Mouse (Mus musculus) hindbrain, embryonic 16.5 days (tissue): ENCODE results near the gene Brd3. TPM values are rescaled to one million over a fixed set of nuclear protein-coding genes. Genes with fewer than 3 reads are reported as not detected.

Experiments used
- ATAC-seq: fragments of 200-750 bp; cut with Nextera tagmentation; 2 replicates; pipeline ENCODE4 v1.8.0; 2017; ENCODE audit warnings: moderate TSS enrichment, moderate library complexity
- H3K27ac ChIP-seq: fragments of 300-500 bp; sonication (generic); 2 replicates; pipeline ENCODE4 v1.5.1; 2014; ENCODE audit warnings: low read depth, mild to moderate bottlenecking, control low read depth, low read length, moderate library complexity
- H3K27me3 ChIP-seq: fragments of 300-500 bp; sonication (generic); replicated peaks from 2 replicates; pipeline ENCODE4 v1.6.1; 2014; ENCODE audit warnings: low read length; ENCODE audit not compliant: control insufficient read depth, insufficient read depth
- H3K36me3 ChIP-seq: fragments of 300-500 bp; sonication (generic); 2 replicates; pipeline ENCODE4 v1.6.1; 2014; ENCODE audit warnings: mild to moderate bottlenecking, low read length, moderate library complexity, mixed read lengths; ENCODE audit not compliant: control insufficient read depth, insufficient read depth
- H3K4me1 ChIP-seq: fragments of 300-500 bp; sonication (generic); 2 replicates; pipeline ENCODE4 v1.6.1; 2014; ENCODE audit warnings: low read depth, low read length; ENCODE audit not compliant: control insufficient read depth, insufficient read depth
- H3K4me2 ChIP-seq: fragments of 300-500 bp; sonication (generic); 2 replicates; pipeline ENCODE4 v1.6.1; 2014; ENCODE audit warnings: mild to moderate bottlenecking, low read length, control low read depth, moderate library complexity
- H3K4me3 ChIP-seq: fragments of 300-500 bp; sonication (generic); 2 replicates; pipeline ENCODE4 v1.5.1; 2014; ENCODE audit warnings: mild to moderate bottlenecking, low read length, control low read depth, moderate library complexity
- H3K9ac ChIP-seq: fragments of 300-500 bp; sonication (generic); 2 replicates; pipeline ENCODE4 v1.6.1; 2014; ENCODE audit warnings: low read depth, mild to moderate bottlenecking, control low read depth, low read length, moderate library complexity
- H3K9me3 ChIP-seq: fragments of 300-500 bp; sonication (generic); 2 replicates; pipeline ENCODE4 v1.6.1; 2014; ENCODE audit warnings: mild to moderate bottlenecking, low read length, moderate library complexity; ENCODE audit not compliant: control insufficient read depth
- WGBS: fragments of 180-500 bp; shearing (Covaris S2); extraction: QIAGEN DNeasy Blood & Tissue Kit; methylation state at CpG from one replicate; pipeline ENCODE4 v1.1.7; 2014; 5-methylcytosine and 5-hydroxymethylcytosine counted together
- polyA plus RNA-seq: library from polyadenylated mRNA; unstranded; fragments of >200 nt; fragmentation: Nextera tagmentation; extraction: Ambion mirVana; gene quantifications from 2 replicates; pipeline ENCODE4 v1.2.1, GENCODE M21; 2015

The Brd3 gene
- polyA plus RNA-seq, 1 experiment from 2014 or later, result 102 TPM

- 27% methylated on average over 23 of the region's 23 CpGs for WGBS
- Histone ChIP-seq H3K36me3 (no peaks in the 10 kb centered on the region), H3K4me2 (peak overlapping the region; percentile 65), H3K4me1 (peaks cover 4% of the 10 kb centered on the region), H3K27ac (no peak overlapping the region), H3K4me3 (peak overlapping the region; percentile 25), H3K9me3 (no peaks in the 10 kb centered on the region), H3K27me3 (no peaks in the 10 kb centered on the region), H3K9ac (peak overlapping the region; percentile 12; the same call in 1 of the 2 replicates)
- ATAC-seq, result no peak
These were observed 11.0 kb downstream of the Brd3 start for GRCm38 (mm10) chr2:27496391-27497028.

DNA sequence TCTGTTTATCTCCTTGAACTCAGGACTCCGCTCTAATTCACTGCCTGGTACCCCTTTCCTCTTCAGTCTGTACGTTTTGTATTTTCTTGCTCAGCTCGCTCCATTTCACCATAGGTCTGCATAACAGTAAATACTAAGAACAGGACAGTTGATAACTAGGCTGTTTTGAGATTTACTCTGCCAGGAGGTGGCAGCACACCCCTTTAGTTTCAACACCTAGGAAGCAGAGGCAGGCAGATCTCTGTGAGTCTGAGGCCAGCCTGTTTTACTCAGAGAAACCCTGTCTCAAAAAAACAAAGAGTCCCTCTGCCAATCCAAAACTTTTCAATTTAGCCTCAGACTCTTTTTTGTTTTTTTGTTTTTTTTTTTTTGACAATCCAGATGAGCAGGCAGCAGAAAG, 13.5 kb downstream of the Brd3 start:
- H3K4me3 ChIP-seq, result no peak overlapping the region
- H3K36me3 ChIP-seq, result no peaks in the 10 kb centered on the region
- H3K27me3 ChIP-seq, result no peaks in the 10 kb centered on the region
- no peak for ATAC-seq
- H3K4me2 ChIP-seq, result no peak overlapping the region
- WGBS, result 94% methylated on average over 3 of the region's 3 CpGs
- H3K4me1 ChIP-seq, result peaks cover 4% of the 10 kb centered on the region
- H3K27ac ChIP-seq, result no peak overlapping the region
- H3K9me3 ChIP-seq, result no peaks in the 10 kb centered on the region
- no peak overlapping the region for H3K9ac ChIP-seq

GRCm38 (mm10) chr2:27490939-27491338, 16.5 kb downstream of the Brd3 start:
- Histone ChIP-seq H3K9me3 (no peaks in the 10 kb centered on the region), H3K27me3 (no peaks in the 10 kb centered on the region), H3K4me3 (no peak overlapping the region), H3K4me1 (no peaks in the 10 kb centered on the region; the same call in 1 of the 2 replicates), H3K4me2 (no peak overlapping the region), H3K9ac (no peak overlapping the region), H3K36me3 (no peaks in the 10 kb centered on the region), H3K27ac (no peak overlapping the region)
- ATAC-seq, result no peak
- 75% methylated on average over 2 of the region's 2 CpGs for WGBS

- H3K9me3 ChIP-seq, result no peaks in the 10 kb centered on the region
- H3K4me1 ChIP-seq, result no peaks in the 10 kb centered on the region
- H3K36me3 ChIP-seq, result no peaks in the 10 kb centered on the region
- no peak overlapping the region for H3K4me2 ChIP-seq
- no peak for ATAC-seq
- WGBS, result 100% methylated on average over 1 of the region's 1 CpGs
- H3K9ac ChIP-seq, result no peak overlapping the region
- H3K27me3 ChIP-seq, result no peaks in the 10 kb centered on the region
- no peak overlapping the region for H3K27ac ChIP-seq
- no peak overlapping the region for H3K4me3 ChIP-seq
These were observed 19.1 kb downstream of the Brd3 start for GRCm38 (mm10) chr2:27488362-27488761.

- no peak for ATAC-seq
- WGBS, result 93% methylated on average over 3 of the region's 4 CpGs
- Histone ChIP-seq H3K4me2 (no peak overlapping the region), H3K27ac (no peak overlapping the region), H3K27me3 (no peaks in the 10 kb centered on the region), H3K9ac (no peak overlapping the region), H3K9me3 (no peaks in the 10 kb centered on the region), H3K4me3 (no peak overlapping the region), H3K36me3 (no peaks in the 10 kb centered on the region), H3K4me1 (no peaks in the 10 kb centered on the region)
These were observed 20.0 kb downstream of the Brd3 start for GRCm38 (mm10) chr2:27487336-27488049.

DNA sequence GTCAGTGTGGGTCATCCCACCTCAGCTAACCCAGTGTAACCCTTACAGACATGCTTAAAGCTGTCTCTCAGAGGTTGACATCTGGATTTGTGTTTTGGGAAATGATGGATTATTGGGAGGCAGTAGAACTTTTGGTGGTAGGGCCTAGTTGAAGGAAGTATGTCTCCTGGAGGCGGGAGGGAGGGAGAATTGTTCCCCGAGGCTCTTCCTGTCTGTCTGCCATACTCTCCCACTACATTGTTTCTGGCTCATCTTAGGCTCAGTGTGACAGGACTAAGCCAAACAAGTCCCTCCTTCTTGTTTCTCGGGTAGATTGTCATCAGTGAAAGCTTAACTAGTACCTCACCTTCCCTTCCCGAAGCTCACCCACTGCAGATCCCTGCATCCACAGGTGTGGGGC, 20.7 kb downstream of the Brd3 start:
- Histone ChIP-seq H3K4me1 (no peaks in the 10 kb centered on the region), H3K27me3 (no peaks in the 10 kb centered on the region), H3K36me3 (no peaks in the 10 kb centered on the region), H3K4me2 (no peak overlapping the region), H3K4me3 (no peak overlapping the region), H3K27ac (no peak overlapping the region), H3K9ac (no peak overlapping the region), H3K9me3 (no peaks in the 10 kb centered on the region)
- WGBS, result 88% methylated on average over 4 of the region's 4 CpGs
- ATAC-seq, result no peak

DNA sequence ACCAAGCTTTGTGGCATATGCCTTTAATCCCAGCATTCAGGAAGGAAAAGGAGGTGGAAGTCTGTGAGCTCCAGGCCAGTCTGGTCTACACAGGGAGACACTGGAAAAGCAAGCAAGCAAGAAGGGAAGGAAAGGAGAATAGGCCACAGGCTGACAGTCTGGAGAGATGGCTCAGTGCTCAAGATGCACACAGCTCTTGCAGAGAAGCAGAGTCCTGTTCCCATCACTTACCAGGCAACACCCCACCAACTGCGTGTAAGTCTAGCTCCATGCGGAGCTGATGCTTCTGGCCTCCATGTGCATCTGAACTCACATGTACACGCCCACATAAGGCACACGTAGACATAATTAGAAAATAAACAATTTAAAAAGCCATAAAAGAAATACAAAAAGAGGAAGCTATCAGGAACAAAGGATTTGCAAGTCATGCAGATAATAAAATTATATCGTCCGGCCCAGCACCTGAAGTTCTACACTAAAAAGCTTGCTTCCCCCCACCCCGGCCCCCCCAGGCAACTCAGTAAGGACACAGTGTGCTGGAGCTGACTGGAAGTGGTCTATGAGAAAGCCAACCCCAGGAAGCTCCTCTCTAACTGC, 25.1 kb downstream of the Brd3 start:
- Histone ChIP-seq H3K36me3 (no peaks in the 10 kb centered on the region), H3K4me3 (no peak overlapping the region), H3K27me3 (no peaks in the 10 kb centered on the region), H3K27ac (no peak overlapping the region), H3K9ac (no peak overlapping the region), H3K4me1 (no peaks in the 10 kb centered on the region), H3K4me2 (no peak overlapping the region), H3K9me3 (no peaks in the 10 kb centered on the region)
- no peak for ATAC-seq
- 84% methylated on average over 7 of the region's 7 CpGs for WGBS

GRCm38 (mm10) chr2:27480367-27480766, 27.1 kb downstream of the Brd3 start:
- no peak overlapping the region for H3K4me3 ChIP-seq
- WGBS, result 71% methylated on average over 4 of the region's 4 CpGs
- H3K9ac ChIP-seq, result no peak overlapping the region
- no peak for ATAC-seq
- no peaks in the 10 kb centered on the region for H3K36me3 ChIP-seq
- no peak overlapping the region for H3K27ac ChIP-seq
- H3K27me3 ChIP-seq, result no peaks in the 10 kb centered on the region
- H3K9me3 ChIP-seq, result no peaks in the 10 kb centered on the region
- H3K4me2 ChIP-seq, result no peak overlapping the region
- H3K4me1 ChIP-seq, result peaks cover 7% of the 10 kb centered on the region

DNA sequence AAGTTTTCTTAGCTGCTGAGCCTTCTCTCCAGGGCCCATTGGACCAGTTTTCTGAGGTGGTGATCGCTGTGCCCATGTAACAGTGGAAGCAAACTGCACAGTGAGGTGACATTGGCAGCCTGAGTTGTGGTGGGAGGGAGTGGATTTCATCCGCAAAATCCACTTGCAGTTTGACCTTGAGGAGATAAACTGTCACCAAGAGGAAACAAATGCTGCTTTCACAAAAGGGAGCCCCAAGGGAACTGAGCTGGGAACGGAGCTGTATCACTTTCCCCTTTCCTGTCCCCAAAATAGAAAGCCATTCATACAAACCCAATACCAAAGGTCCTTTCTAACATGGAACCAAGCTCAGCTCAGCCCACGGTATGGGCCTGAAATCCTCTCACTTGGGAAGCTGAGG, 27.6 kb downstream of the Brd3 start:
- no peaks in the 10 kb centered on the region for H3K9me3 ChIP-seq
- H3K9ac ChIP-seq, result no peak overlapping the region
- peaks cover 7% of the 10 kb centered on the region for H3K4me1 ChIP-seq
- WGBS, result 70% methylated on average over 4 of the region's 4 CpGs
- ATAC-seq, result no peak
- no peak overlapping the region for H3K4me2 ChIP-seq
- H3K36me3 ChIP-seq, result no peaks in the 10 kb centered on the region
- no peak overlapping the region for H3K27ac ChIP-seq
- H3K27me3 ChIP-seq, result no peaks in the 10 kb centered on the region
- no peak overlapping the region for H3K4me3 ChIP-seq
